Mouse (Mus musculus) intestine, embryonic 16.5 days (tissue): ENCODE data around the gene Cxcr6. TPM values are rescaled to one million over a fixed set of nuclear protein-coding genes. Genes with fewer than 3 reads are reported as not detected.
"Not testable (repeated sequence)": the region's sequence is repeated elsewhere in the genome, so short reads cannot be mapped to it uniquely, and the experiment has no call there.

Source experiments
- ATAC-seq: fragments of 200-750 bp; cut with Nextera tagmentation; 2 replicates; pipeline ENCODE4 v1.8.0; 2017; ENCODE audit warnings: moderate TSS enrichment, moderate library complexity
- H3K27ac ChIP-seq: fragments of 300-500 bp; sonication (generic); 2 replicates; pipeline ENCODE4 v1.5.1; 2014; ENCODE audit warnings: mild to moderate bottlenecking, low read length
- H3K27me3 ChIP-seq: fragments of 300-500 bp; sonication (generic); replicated peaks from 2 replicates; pipeline ENCODE4 v1.6.1; 2014; ENCODE audit warnings: low read length, control low read depth, mixed read lengths; ENCODE audit not compliant: control insufficient read depth, insufficient read depth
- H3K36me3 ChIP-seq: fragments of 300-500 bp; sonication (generic); 2 replicates; pipeline ENCODE4 v1.6.1; 2014; ENCODE audit warnings: low read length, control low read depth; ENCODE audit not compliant: control insufficient read depth, insufficient read depth
- H3K4me1 ChIP-seq: fragments of 300-500 bp; sonication (generic); 2 replicates; pipeline ENCODE4 v1.6.1; 2014; ENCODE audit warnings: low read length, control low read depth, mixed read lengths; ENCODE audit not compliant: control insufficient read depth, insufficient read depth
- H3K4me2 ChIP-seq: fragments of 300-500 bp; sonication (generic); 2 replicates; pipeline ENCODE4 v1.6.1; 2014; ENCODE audit warnings: low read depth, low read length, control low read depth
- H3K4me3 ChIP-seq: fragments of 300-500 bp; sonication (generic); 2 replicates; pipeline ENCODE4 v1.5.1; 2014; ENCODE audit warnings: mild to moderate bottlenecking, low read length
- H3K9ac ChIP-seq: fragments of 300-500 bp; sonication (generic); 2 replicates; pipeline ENCODE4 v1.6.1; 2014; ENCODE audit warnings: low read depth, low read length
- H3K9me3 ChIP-seq: fragments of 300-500 bp; sonication (generic); 2 replicates; pipeline ENCODE4 v1.6.1; 2016; ENCODE audit warnings: low read length, control low read depth; ENCODE audit not compliant: control insufficient read depth
- WGBS: fragments of 180-500 bp; shearing (Covaris S2); extraction: QIAGEN DNeasy Blood & Tissue Kit; methylation state at CpG from one replicate; pipeline ENCODE4 v1.1.7; 2014; 5-methylcytosine and 5-hydroxymethylcytosine counted together
- polyA plus RNA-seq: library from polyadenylated mRNA; unstranded; fragments of >200 nt; fragmentation: Nextera tagmentation; extraction: Ambion mirVana; gene quantifications from 2 replicates; pipeline ENCODE4 v1.2.1, GENCODE M21; 2015

Cxcr6 gene
- polyA plus RNA-seq, 1 experiment from 2014 or later: 2.0 TPM

DNA sequence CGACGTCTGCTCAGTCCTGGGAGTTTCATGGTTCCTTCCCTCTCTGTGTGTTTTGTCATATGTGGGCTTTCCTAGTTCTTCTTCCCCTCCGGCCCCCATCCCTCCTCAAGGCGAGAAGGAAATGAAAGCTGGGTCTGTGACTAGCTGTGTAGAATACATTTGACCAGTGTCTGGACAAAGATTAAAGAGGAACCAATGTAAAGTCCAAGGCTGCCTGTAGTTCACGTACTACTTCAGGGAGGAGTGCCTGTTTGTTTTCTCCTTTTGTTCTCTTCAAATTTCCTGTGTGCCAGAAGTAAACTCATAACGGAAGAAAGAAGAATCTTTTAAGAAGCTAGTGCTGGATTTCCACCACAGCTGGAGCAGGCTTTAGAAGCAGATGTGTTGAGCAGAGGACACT, 36.7 kb upstream of the Cxcr6 start:
- Histone ChIP-seq H3K9me3 (no peaks in the 10 kb centered on the region), H3K4me2 (no peak overlapping the region)
- 42% methylated on average over 6 of the region's 6 CpGs for WGBS

DNA sequence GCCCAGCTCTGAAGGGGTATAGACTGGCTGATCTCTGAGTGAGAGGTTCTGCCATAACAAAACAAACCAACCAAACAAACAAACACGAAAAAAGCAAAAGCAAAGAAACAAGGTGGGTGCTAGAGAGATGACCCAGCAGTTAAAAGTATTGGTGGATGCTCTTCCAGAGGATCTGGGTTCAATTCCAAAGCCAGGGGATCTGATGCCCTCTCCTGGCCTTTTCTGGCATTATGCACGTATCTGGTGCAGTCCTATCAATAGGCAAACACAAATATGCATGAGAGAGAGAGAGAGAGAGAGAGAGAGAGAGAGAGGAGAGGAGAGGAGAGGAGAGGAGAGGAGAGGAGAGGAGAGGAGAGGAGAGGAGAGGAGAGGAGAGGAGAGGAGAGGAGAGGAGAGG, 33.0 kb upstream of the Cxcr6 start:
- H3K4me3 ChIP-seq, H3K36me3 ChIP-seq, ATAC-seq, H3K9ac ChIP-seq, H3K27ac ChIP-seq, H3K4me1 ChIP-seq, H3K27me3 ChIP-seq, H3K4me2 ChIP-seq, H3K9me3 ChIP-seq: not testable (repeated sequence)
- WGBS: 41% methylated on average over 2 of the region's 2 CpGs

More for the DNA sequence above, 36.7 kb upstream of the Cxcr6 start:
- ATAC-seq: 0 out of 2 replicates have a peak, but pooled peaks have one; percentile 21
- Histone ChIP-seq H3K9ac (no peak overlapping the region), H3K36me3 (no peaks in the 10 kb centered on the region), H3K4me1 (no peaks in the 10 kb centered on the region), H3K4me3 (no peak overlapping the region), H3K27ac (peak overlapping the region; percentile 37; the same call in 1 of the 2 replicates), H3K27me3 (no peaks in the 10 kb centered on the region)

DNA sequence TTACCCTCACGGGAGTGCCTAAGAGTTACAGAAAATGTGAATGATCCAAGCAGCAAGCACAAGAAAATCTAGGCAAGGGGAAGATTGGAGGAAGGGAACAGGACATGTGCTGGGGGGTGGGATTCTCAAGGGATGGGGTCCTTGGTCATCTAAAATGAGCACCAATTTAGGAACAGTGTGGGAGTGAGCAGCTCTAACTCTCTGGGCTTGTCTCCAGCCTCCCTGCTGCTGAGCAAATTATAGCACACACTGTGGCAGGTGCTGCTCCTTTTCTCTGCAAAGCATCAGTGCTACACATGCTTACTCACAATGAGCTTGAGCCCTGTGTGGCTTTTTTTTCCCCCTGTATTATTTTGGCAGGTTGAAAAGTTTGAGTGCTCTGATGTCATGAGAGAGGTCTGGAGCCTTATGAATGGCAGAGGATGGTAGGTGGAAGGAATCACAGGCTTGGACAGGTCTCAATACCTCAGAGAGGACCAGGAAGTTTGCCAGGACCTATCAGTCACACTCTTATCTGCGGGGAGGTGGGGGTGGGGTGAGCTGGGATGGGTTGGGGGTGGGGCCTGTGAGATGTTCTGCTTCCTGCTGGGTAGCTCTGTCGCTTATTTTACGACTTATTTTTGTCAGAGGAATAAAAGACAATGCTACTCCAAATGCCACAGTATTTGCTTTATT, 17.3 kb upstream of the Cxcr6 start:
- H3K27me3 ChIP-seq: no peaks in the 10 kb centered on the region
- no peak overlapping the region for H3K4me2 ChIP-seq
- ATAC-seq: 0 out of 2 replicates have a peak, but pooled peaks have one; percentile 13
- no peaks in the 10 kb centered on the region for H3K4me1 ChIP-seq
- no peaks in the 10 kb centered on the region for H3K9me3 ChIP-seq
- no peak overlapping the region for H3K4me3 ChIP-seq
- 68% methylated on average over 4 of the region's 4 CpGs for WGBS
- H3K36me3 ChIP-seq: peaks cover 10% of the 10 kb centered on the region
- no peak overlapping the region for H3K9ac ChIP-seq
- H3K27ac ChIP-seq: no peak overlapping the region

DNA sequence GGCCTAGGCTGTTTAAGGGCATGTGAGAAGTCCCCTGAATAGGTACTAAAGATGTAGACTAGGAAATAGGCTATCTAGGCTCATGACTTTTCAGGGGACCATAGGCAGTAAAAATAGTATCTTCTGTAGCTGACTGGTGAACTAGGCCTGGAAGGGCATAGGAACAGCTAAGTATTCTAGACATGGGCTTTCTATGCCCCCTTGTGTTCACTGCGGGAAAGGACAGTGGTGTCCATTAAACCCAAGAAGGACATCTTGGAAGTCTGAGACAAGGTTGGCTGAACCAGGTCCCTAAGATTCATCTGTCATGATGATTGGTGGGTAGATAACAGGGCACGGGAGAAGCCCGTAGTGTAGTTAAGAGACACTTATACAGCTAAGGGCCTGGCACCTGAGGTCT, 10.1 kb upstream of the Cxcr6 start:
- H3K4me3 ChIP-seq: no peak overlapping the region
- ATAC-seq: peak; percentile 52; the same call in 1 of the 2 replicates
- no peaks in the 10 kb centered on the region for H3K27me3 ChIP-seq
- no peak overlapping the region for H3K27ac ChIP-seq
- H3K4me2 ChIP-seq: no peak overlapping the region
- H3K36me3 ChIP-seq: peaks cover 13% of the 10 kb centered on the region
- no peak overlapping the region for H3K9ac ChIP-seq
- no peaks in the 10 kb centered on the region for H3K9me3 ChIP-seq
- no peaks in the 10 kb centered on the region for H3K4me1 ChIP-seq
- 51% methylated on average over 3 of the region's 3 CpGs for WGBS

DNA sequence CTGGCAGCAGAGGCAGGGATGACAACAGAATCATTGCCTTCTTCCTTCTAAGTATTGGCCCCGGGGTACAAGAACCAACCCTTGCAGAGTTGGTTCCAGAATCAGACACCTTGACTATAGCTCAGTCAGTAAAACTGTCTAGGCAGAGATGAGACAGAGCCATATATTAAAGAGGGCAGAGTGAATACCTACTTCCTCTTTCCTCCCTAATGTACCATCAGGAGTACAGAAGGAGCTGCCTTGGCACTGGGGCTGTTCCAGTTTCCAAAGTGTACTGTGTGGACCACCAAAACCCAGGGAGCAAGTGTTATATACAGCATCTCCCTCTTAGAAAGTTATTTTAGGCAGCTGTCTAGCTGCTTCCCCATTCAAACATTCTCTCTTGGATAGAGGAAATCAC, 4.7 kb upstream of the Cxcr6 start:
- no peaks in the 10 kb centered on the region for H3K4me1 ChIP-seq
- H3K9me3 ChIP-seq: no peaks in the 10 kb centered on the region
- ATAC-seq: no peak
- H3K4me2 ChIP-seq: no peak overlapping the region
- H3K27ac ChIP-seq: no peak overlapping the region
- no peaks in the 10 kb centered on the region for H3K27me3 ChIP-seq
- peaks cover 4% of the 10 kb centered on the region; the same call in 1 of the 2 replicates for H3K36me3 ChIP-seq
- no peak overlapping the region for H3K9ac ChIP-seq
- no peak overlapping the region for H3K4me3 ChIP-seq
- WGBS: 86% methylated on average over 1 of the region's 1 CpGs

DNA sequence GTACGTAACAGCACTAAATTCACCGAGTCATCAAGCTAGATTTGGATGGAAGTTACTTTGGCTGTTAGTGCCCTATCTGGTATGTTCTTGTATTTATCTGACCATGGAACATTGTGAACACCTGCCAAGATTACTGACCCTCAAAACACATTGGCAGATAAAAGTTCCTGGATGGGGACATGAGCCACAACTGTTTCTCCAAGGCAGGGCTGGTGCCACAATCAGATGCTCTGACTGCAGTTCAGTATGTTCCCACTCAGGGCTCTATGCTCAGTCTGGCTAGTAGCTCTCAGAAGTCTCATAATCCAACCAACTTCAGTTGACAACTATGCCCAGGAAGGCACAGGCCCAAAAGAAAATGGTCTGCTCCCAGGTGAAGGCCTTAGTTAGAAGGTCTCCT, 3.9 kb upstream of the Cxcr6 start:
- H3K9ac ChIP-seq: no peak overlapping the region
- H3K4me2 ChIP-seq: no peak overlapping the region
- peaks cover 4% of the 10 kb centered on the region; the same call in 1 of the 2 replicates for H3K36me3 ChIP-seq
- ATAC-seq: no peak
- no peaks in the 10 kb centered on the region for H3K9me3 ChIP-seq
- H3K4me1 ChIP-seq: no peaks in the 10 kb centered on the region
- WGBS: 96% methylated on average over 2 of the region's 2 CpGs
- no peaks in the 10 kb centered on the region for H3K27me3 ChIP-seq
- no peak overlapping the region for H3K4me3 ChIP-seq
- no peak overlapping the region for H3K27ac ChIP-seq

DNA sequence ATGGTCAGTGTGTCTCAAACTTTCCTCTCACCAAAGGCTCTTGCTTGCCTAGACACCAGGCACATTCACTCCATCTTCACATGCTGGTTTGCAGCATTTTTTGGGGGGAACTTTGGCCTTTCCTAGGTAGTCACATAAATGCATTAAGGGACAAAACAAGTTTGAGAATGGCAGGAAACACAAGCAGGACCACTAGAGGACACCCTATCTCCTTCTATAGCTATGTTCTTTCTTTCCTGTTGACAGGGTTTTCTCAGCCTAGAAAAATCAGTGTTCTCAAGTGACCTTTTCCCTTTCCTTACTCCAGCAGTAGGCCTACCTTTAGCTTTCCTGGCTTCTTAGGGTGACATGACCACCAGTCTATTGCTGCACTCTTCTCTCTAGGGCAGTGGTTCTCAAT, 3.4 kb upstream of the Cxcr6 start:
- H3K9ac ChIP-seq: no peak overlapping the region
- no peak overlapping the region for H3K4me3 ChIP-seq
- no peak for ATAC-seq
- no peaks in the 10 kb centered on the region for H3K27me3 ChIP-seq
- H3K4me2 ChIP-seq: no peak overlapping the region
- peaks cover 4% of the 10 kb centered on the region; the same call in 1 of the 2 replicates for H3K36me3 ChIP-seq
- H3K9me3 ChIP-seq: no peaks in the 10 kb centered on the region
- H3K4me1 ChIP-seq: no peaks in the 10 kb centered on the region
- no peak overlapping the region for H3K27ac ChIP-seq

DNA sequence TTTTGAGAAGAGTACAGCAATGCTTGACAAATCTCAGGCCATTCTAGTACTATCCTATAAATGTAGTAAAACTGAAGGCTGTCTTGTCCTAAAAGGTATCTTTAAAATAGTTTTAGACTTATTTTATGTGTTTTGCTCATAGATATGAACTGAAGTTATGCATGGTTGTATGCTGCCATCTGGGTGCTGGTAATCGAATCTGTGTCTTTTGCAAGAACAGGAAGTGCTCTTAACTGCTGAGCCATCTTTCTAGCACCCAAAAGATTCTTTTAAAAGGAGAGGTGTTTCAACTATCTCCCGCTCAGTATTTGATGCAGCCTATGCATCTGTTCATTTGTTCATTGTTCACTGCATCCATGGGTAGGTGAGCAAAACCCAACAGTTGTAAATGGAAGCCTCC, 1.0 kb upstream of the Cxcr6 start:
- Histone ChIP-seq H3K27me3 (no peaks in the 10 kb centered on the region), H3K36me3 (peaks cover 3% of the 10 kb centered on the region; the same call in 1 of the 2 replicates), H3K4me1 (no peaks in the 10 kb centered on the region), H3K27ac (no peak overlapping the region), H3K9me3 (no peaks in the 10 kb centered on the region), H3K4me2 (no peak overlapping the region), H3K4me3 (no peak overlapping the region), H3K9ac (no peak overlapping the region)
- no peak for ATAC-seq
- WGBS: 92% methylated on average over 2 of the region's 2 CpGs

DNA sequence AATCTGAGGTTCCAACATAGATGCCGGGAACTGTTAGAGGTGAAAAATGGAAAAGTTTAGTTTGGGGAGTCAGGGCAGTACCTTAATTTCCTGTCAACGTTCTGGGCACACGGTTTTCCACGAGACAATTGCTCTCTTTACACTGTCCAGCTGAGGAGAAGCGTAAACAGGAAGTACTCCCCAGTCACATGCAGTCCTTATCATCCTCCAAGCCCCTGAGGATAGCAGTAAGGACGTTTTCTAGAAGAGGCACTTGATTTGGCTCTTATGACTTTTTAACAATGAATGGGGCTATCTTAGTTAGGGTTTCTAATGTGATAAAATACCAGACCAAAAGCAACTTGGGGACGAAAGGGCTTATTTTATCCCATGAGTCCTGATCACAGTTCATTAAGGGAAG, 2.3 kb downstream of the Cxcr6 start:
- Histone ChIP-seq H3K36me3 (no peaks in the 10 kb centered on the region), H3K9me3 (no peaks in the 10 kb centered on the region), H3K9ac (no peak overlapping the region), H3K27me3 (no peaks in the 10 kb centered on the region), H3K4me1 (no peaks in the 10 kb centered on the region), H3K27ac (no peak overlapping the region), H3K4me2 (no peak overlapping the region), H3K4me3 (no peak overlapping the region)
- ATAC-seq: no peak
- WGBS: 49% methylated on average over 7 of the region's 7 CpGs

DNA sequence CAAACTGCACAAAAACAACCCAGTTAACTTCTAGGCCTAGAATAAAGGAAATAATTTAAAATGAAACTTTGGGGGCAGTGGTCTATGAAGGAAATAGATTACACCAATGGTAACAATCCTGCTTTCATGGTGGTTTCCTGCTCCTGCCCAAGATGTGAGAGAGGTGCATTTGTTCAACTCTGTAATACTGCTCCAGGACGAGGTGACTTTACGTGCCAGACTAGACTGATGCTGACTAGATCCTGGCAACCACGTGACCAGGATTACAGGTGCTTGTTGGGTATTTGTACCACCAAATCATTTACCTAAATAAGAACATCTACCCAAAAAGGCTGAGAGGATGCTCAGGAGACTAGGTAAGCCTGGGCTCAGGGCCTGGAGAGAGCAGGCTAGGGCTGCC, 5.6 kb downstream of the Cxcr6 start:
- H3K4me3 ChIP-seq: no peak overlapping the region
- 94% methylated on average over 3 of the region's 3 CpGs for WGBS

More for the DNA sequence above, 5.6 kb downstream of the Cxcr6 start:
- H3K9ac ChIP-seq: no peak overlapping the region
- no peaks in the 10 kb centered on the region for H3K4me1 ChIP-seq
- no peak overlapping the region for H3K27ac ChIP-seq
- no peaks in the 10 kb centered on the region for H3K27me3 ChIP-seq
- ATAC-seq: no peak
- H3K36me3 ChIP-seq: no peaks in the 10 kb centered on the region
- no peaks in the 10 kb centered on the region for H3K9me3 ChIP-seq
- H3K4me2 ChIP-seq: no peak overlapping the region
